Mouse (Mus musculus) left cerebral cortex, adult 2 months (tissue): ENCODE results near the gene Ttc25. TPM values are rescaled to one million over a fixed set of nuclear protein-coding genes. Genes with fewer than 3 reads are reported as not detected.
A peak's percentile ranks its signal among the peaks of the same experiment; 100 is the strongest.
"Not testable (repeated sequence)": the region's sequence is repeated elsewhere in the genome, so short reads cannot be mapped to it uniquely, and the experiment has no call there.

Experiments used
- DNase-seq, 2 experiments: peaks; one replicate each; pipeline ENCODE4 v3.0.0; 2021 to 2022; ENCODE audit warnings: low spot score in 2 of 2, mixed read lengths in 1 of 2; ENCODE audit errors: extremely low spot score in 1 of 2
- H3K27ac ChIP-seq: fragments of 200-600 bp; 2 replicates; pipeline ENCODE4 v1.8.1; 2022
- H3K4me3 ChIP-seq: fragments of 200-600 bp; 2 replicates; pipeline ENCODE4 v1.8.1; 2022
- CTCF ChIP-seq: fragments of 200-600 bp; IDR thresholded peaks from 2 replicates; pipeline ENCODE4 v1.8.1; 2022; ENCODE audit warnings: antibody characterized with exemption, mild to moderate bottlenecking, moderate library complexity
- intact Hi-C: fragments of 180-260 bp; cut with DNase I; formaldehyde crosslinking; loops from one replicate; pipeline ENCODE4 v1.15.1; 2025
- total RNA-seq, 2 experiments: library from RNA; stranded (reverse); gene quantifications; 2 replicates each; pipeline ENCODE4 v1.2.3; 2021

Ttc25 gene
- total RNA-seq, 2 experiments from 2014 or later: 1.0 to 1.4 TPM

- no peak for DNase-seq
- TF ChIP-seq CTCF: no peak
- Histone ChIP-seq H3K27ac (no peak overlapping the region), H3K4me3 (no peak overlapping the region)
- intact Hi-C loops: no loop called here
These were observed 67.8 kb downstream of the Ttc25 start for GRCm38 (mm10) chr11:100613241-100613640.

DNA sequence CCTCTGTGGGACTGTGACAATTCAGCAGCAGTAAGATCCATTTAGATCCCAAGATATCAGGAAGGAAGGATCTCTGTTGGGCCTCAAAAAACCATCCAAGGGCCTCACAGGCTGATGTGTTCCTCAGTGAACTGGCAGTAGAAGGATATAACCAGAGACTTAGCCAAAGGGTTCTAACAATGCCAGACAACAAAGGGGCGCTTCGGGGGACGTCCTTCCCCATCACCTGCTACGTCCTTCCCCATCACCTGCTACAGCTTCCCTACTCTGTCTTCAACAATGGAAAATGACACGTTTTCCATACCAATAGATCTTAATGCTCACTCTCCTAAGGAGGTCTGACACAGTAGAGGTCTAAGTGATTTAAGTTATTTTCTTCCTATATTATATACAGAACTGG, 70.9 kb downstream of the Ttc25 start:
- H3K4me3 ChIP-seq: no peak overlapping the region
- H3K27ac ChIP-seq: no peak overlapping the region
- TF ChIP-seq CTCF: no peak
- intact Hi-C loops: no loop called here
- no peak for DNase-seq

DNA sequence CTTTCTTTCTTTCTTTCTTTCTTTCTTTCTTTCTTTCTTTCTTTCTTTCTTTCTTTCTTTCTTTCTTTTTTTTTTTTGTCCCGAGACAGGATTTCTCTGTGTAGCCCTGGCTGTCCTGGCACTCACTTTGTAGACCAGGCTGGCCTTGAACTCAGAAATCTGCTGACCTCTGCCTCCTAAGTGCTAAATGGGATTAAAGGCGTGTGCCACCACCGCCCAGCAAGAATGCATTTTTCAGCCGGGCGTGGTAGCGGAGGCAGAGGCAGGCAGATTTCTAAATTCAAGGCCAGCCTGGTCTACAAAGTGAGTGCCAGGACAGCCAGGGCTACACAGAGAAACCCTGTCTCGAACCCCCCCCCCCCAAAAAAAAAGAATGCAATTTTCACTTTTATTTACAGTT, 71.4 kb downstream of the Ttc25 start:
- H3K27ac ChIP-seq, DNase-seq, H3K4me3 ChIP-seq, intact Hi-C loops: not testable (repeated sequence)

GRCm38 (mm10) chr11:100617480-100617879, 72.1 kb downstream of the Ttc25 start:
- intact Hi-C loops: no loop called here
- no peak for TF ChIP-seq CTCF
- Histone ChIP-seq H3K4me3 (no peak overlapping the region), H3K27ac (no peak overlapping the region)
- no peak for DNase-seq

DNA sequence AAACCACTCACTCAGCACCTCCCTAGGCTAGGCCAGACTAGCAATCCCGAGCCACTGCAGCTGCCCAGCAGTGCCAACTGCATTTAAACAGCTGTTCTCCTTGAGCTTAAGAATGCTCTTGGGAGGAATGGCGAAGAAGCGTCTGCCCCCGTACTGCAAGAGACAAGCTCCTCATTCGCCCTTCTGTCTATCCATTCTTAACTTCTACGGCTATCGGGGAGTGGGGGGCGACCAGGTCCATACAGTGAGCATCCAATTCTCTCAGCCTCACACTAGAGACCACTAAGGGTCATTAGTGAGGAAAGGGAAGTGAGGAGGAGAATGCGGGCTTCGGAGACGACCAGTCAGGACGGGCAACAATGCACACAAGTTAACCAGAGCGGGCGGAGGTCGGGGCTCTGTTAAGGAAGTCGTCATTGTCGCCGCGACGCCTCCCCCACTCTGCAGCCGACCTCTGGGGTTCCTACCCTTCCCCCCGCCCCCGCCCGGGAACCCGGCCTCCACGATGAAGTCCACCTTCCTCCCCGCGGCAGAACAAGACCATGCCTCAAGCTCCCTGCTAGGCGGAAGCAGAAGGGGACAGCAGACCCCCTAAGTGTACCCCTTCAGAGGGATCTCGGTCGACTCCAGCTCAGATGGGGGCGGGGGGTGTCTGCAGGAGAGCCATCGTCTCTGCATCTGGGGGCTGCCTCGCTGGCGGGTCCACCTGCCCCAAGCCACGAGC, 73.5 kb downstream of the Ttc25 start, which contains the start of gene Nkiras2:
Gene Nkiras2, plus strand, starts transcription at position 484 of the 724 bp plus-strand sequence.
- H3K27ac ChIP-seq: peak within 1 kb of the TSS; percentile 90
- intact Hi-C loops: loop anchor here (2.0 kb wide), 1 partner anchor 48 kb away; no protein-coding TSS in a partner anchor
- peak in 1 of 2 experiments; percentile 36 for DNase-seq
- no peak for TF ChIP-seq CTCF
- peak within 1 kb of the TSS; percentile 86 for H3K4me3 ChIP-seq

- Histone ChIP-seq H3K4me3 (peak overlapping the region; percentile 86), H3K27ac (peak overlapping the region; percentile 90)
- DNase-seq: peak; percentile 95 to 97
- intact Hi-C loops: loop anchor here (2.0 kb wide), 1 partner anchor 49 kb away; no protein-coding TSS in a partner anchor
- peak; percentile 42 for TF ChIP-seq CTCF
These were observed 74.1 kb downstream of the Ttc25 start for GRCm38 (mm10) chr11:100619485-100619975.

DNA sequence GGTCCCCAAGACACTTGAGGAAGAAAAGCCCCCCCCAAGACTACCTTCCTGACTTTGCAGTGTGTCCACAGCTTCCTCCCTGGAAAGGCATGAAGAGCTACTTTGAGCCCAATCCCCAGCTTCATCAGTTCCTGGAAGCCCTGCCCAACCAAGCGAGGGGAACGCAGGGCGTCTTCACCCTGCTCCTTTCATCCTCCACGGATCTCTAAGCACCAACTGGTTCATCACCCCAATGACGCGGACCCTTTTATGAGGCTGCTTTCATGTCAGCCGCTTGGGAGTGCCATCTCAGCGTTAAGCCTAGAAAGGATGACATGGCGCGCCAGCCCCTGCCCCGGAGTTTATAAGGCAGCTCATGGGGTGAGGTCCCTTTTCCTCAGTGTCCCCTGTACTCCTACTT, 74.6 kb downstream of the Ttc25 start, which contains the start of gene Dnajc7:
Gene Dnajc7, minus strand, starts transcription at position 187 of the 400 bp plus-strand sequence.
- intact Hi-C loops: loop anchor here (2.0 kb wide), 1 partner anchor 49 kb away; no protein-coding TSS in a partner anchor
- no peak for DNase-seq
- H3K4me3 ChIP-seq: peak within 1 kb of the TSS; percentile 86
- TF ChIP-seq CTCF: no peak
- peak within 1 kb of the TSS; percentile 90 for H3K27ac ChIP-seq

Other genes starting within 250 kb of the Ttc25 start
- gene Eif1, start 225.7 kb upstream of the Ttc25 start, total RNA-seq: 100 to 1,000 TPM; 746 to 811 TPM
- gene Gast, start 211.2 kb upstream of the Ttc25 start, total RNA-seq: not detected
- 100 to 1,000 TPM; 150 to 194 TPM for gene Hap1, start 189.5 kb upstream of the Ttc25 start, total RNA-seq
- gene Jup, start 147.8 kb upstream of the Ttc25 start, total RNA-seq: 10 to 100 TPM; 51.2 to 53.7 TPM
- gene P3h4, start 130.8 kb upstream of the Ttc25 start, total RNA-seq: 1 to 10 TPM; 7.6 to 9.4 TPM
- gene Fkbp10, start 129.9 kb upstream of the Ttc25 start, total RNA-seq: 1 to 10 TPM; 3.6 to 4.8 TPM
- 10 to 100 TPM; 48.4 to 64.1 TPM for gene Nt5c3b, start 103.8 kb upstream of the Ttc25 start, total RNA-seq
- gene Klhl10, start 103.7 kb upstream of the Ttc25 start, total RNA-seq: 1 to 10 TPM in 1 of 2 experiments, under 1 TPM in 1; 0.61 to 1.4 TPM
- gene Klhl11, start 72.9 kb upstream of the Ttc25 start, total RNA-seq: 100 to 1,000 TPM in 1 of 2 experiments, 10 to 100 TPM in 1; 98.9 to 109 TPM
- gene Acly, start 17.6 kb upstream of the Ttc25 start, total RNA-seq: 100 to 1,000 TPM; 119 to 131 TPM
- 100 to 1,000 TPM; 117 to 121 TPM for gene Cnp, start 29.3 kb downstream of the Ttc25 start, total RNA-seq
- 10 to 100 TPM; 13.2 to 13.6 TPM for gene Nkiras2, start 73.6 kb downstream of the Ttc25 start, total RNA-seq
- 100 to 1,000 TPM; 248 to 263 TPM for gene Dnajc7, start 74.6 kb downstream of the Ttc25 start, total RNA-seq
- gene Zfp385c, start 146.8 kb downstream of the Ttc25 start, total RNA-seq: under 1 TPM; 0.16 to 0.26 TPM
- gene Dhx58, start 158.7 kb downstream of the Ttc25 start, total RNA-seq: 1 to 10 TPM; 3.0 to 3.7 TPM
- gene Kat2a, start 166.9 kb downstream of the Ttc25 start, total RNA-seq: 10 to 100 TPM; 60.5 to 61.7 TPM
- not detected for gene Hspb9, start 168.2 kb downstream of the Ttc25 start, total RNA-seq
- 100 to 1,000 TPM; 139 to 142 TPM for gene Rab5c, start 192.6 kb downstream of the Ttc25 start, total RNA-seq
- 10 to 100 TPM; 17.2 to 18.4 TPM for gene Kcnh4, start 214.3 kb downstream of the Ttc25 start, total RNA-seq
- gene Hcrt, start 217.3 kb downstream of the Ttc25 start, total RNA-seq: not detected
- 1 to 10 TPM; 7.3 TPM for gene Ghdc, start 225.3 kb downstream of the Ttc25 start, total RNA-seq